Mouse (Mus musculus): ENCODE data around the gene Sbf2.

Gene Sbf2

GRCm38 (mm10) chr7:110270455-110270854, 344.3 kb downstream of the Sbf2 start:
- no peak for DNase-seq

DNA sequence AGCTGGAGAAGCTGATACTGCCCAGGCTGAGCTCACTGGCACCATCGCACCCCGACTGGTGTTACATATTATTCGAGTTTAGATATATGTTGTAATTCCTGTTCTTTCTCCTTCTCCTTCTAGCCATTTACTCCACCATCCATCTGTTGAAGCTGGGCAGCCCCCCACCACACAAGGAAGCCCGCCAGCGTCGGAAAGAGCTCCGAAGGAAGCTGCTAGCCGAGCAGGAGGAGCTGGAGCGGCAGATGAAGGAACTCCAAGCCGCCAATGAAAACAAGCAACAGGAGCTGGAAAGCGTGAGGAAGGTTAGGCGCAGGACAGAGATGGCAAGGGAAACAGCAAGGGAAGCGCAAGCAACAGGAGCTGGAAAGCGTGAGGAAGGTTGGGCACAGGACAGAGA, 344.9 kb downstream of the Sbf2 start:
- no peak for DNase-seq

DNA sequence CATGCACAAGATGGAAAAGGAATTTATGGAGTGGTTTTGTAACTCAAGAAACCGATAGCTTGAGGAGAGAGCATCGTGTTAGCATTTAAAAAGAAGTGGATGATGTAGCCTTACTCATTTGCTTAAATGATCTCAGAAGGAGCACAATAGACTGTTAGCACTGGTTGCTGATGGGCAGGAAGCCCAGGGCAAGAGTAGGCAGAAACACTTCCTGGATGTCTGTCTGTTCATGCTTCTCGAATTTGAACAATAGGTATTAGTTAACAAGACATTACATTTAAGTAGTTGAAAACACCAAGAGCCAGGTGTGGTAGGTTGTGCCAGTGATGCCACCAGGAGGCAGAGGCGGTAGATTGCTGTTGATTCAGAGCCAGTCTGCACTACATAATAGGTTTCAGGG, 346.2 kb downstream of the Sbf2 start:
- DNase-seq, result no peak

DNA sequence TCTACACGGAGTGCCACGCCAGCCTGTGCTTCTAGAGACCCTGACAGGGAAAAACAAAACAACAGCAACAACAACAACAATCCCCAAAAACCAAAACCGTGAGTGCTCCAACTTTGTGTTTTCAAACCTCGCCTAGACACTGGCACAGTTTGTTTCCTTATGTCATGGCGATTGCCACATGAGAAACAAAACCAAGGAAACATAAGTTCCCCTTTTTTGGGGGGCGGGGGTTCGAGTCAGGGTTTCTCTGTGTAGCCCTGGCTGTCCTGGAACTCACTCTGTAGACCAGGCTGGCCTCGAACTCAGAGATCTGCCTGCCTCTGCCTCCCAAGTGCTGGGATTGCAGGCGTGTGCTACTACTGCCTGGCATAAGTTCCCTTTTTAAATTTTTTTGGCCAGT, 346.7 kb downstream of the Sbf2 start:
- DNase-seq, result no peak

GRCm38 (mm10) chr7:110267014-110267413, 347.7 kb downstream of the Sbf2 start:
- no peak for DNase-seq

- peak; percentile 75 for DNase-seq
Measured at GRCm38 (mm10) chr7:110265796-110266195, 348.9 kb downstream of the Sbf2 start.

DNA sequence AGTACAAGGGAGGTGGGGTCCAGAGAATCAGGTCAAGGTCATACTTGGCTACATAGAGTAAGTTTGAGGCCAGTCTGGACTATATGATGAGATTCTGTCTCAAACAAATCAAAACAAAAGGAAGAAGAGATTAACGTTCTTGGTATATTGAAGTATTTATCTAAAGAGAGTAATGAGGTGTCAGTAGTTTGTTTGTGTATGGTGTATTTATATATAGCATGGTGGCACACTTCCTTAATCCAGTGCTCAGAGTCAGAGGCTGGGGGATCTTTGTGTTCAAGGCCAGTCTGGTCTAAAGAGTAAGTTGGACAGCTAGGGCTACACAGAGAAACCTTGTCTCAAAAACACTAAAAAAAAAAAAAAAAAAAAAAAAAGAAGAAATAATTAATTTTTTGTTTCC, 351.2 kb downstream of the Sbf2 start:
- DNase-seq, result no peak

- DNase-seq, result no peak
Measured at GRCm38 (mm10) chr7:110262661-110263060, 352.1 kb downstream of the Sbf2 start.

DNA sequence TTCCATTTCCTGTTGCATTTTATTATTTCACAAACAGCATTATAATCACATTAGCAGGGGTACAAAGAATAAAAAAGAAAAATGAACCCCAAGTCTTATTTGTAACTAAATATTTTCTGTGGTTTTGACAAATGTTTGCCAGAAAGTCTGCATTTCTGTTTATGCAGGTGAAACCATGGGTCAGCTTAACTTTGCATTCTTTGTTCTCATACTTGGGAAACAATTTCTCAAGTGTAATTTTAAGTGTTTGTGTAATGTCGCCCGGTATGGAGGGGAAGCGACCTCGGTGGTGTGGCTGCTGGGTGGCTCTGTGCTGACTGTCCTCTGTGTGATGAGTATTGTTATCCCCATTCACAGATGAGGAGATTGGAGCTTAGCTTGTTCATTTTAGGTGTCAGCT, 352.9 kb downstream of the Sbf2 start:
- no peak for DNase-seq

- no peak for DNase-seq
Measured at GRCm38 (mm10) chr7:110259966-110260711, 354.6 kb downstream of the Sbf2 start.

GRCm38 (mm10) chr7:110258196-110258950, 356.3 kb downstream of the Sbf2 start:
- DNase-seq, result no peak
